Mouse (Mus musculus) midbrain, embryonic 11.5 days (tissue): ENCODE data around the gene Cabp2. TPM values are rescaled to one million over a fixed set of nuclear protein-coding genes. Genes with fewer than 3 reads are reported as not detected.

Experiments used
- ATAC-seq: fragments of 200-750 bp; cut with Nextera tagmentation; 2 replicates; pipeline ENCODE4 v1.8.0; 2017; ENCODE audit warnings: moderate TSS enrichment, moderate library complexity; ENCODE audit not compliant: low FRiP score
- DNase-seq: peaks from one replicate; pipeline ENCODE4 v3.0.0; 2015; ENCODE audit warnings: low spot score; ENCODE audit errors: missing footprints
- H3K27ac ChIP-seq: fragments of 300-500 bp; sonication (generic); 2 replicates; pipeline ENCODE4 v1.5.1; 2014; ENCODE audit warnings: low read depth, low read length
- H3K27me3 ChIP-seq: fragments of 300-500 bp; sonication (generic); 2 replicates; pipeline ENCODE4 v1.6.1; 2014; ENCODE audit warnings: mild to moderate bottlenecking, low read length, moderate library complexity, mixed read lengths; ENCODE audit not compliant: control insufficient read depth, insufficient read depth
- H3K36me3 ChIP-seq: fragments of 300-500 bp; sonication (generic); 2 replicates; pipeline ENCODE4 v1.6.1; 2014; ENCODE audit warnings: mild to moderate bottlenecking, low read length, moderate library complexity, mixed read lengths; ENCODE audit not compliant: control insufficient read depth, insufficient read depth
- H3K4me1 ChIP-seq: fragments of 300-500 bp; sonication (generic); 2 replicates; pipeline ENCODE4 v1.6.1; 2014; ENCODE audit warnings: low read length; ENCODE audit not compliant: control insufficient read depth, insufficient read depth
- H3K4me2 ChIP-seq: fragments of 300-500 bp; sonication (generic); 2 replicates; pipeline ENCODE4 v1.6.1; 2014; ENCODE audit warnings: mild to moderate bottlenecking, moderate library complexity
- H3K4me3 ChIP-seq: fragments of 300-500 bp; sonication (generic); 2 replicates; pipeline ENCODE4 v1.5.1; 2014; ENCODE audit warnings: low read depth, low read length
- H3K9ac ChIP-seq: fragments of 300-500 bp; sonication (generic); 2 replicates; pipeline ENCODE4 v1.6.1; 2014; ENCODE audit warnings: low read length
- H3K9me3 ChIP-seq: fragments of 300-500 bp; sonication (generic); 2 replicates; pipeline ENCODE4 v1.6.1; 2016; ENCODE audit warnings: low read length; ENCODE audit not compliant: control insufficient read depth
- WGBS: fragments of 180-500 bp; shearing (Covaris S2); extraction: QIAGEN DNeasy Blood & Tissue Kit; methylation state at CpG from one replicate; pipeline ENCODE4 v1.1.7; 2014; 5-methylcytosine and 5-hydroxymethylcytosine counted together
- polyA plus RNA-seq: library from polyadenylated mRNA; unstranded; fragments of >200 nt; fragmentation: Nextera tagmentation; extraction: Ambion mirVana; gene quantifications from 2 replicates; pipeline ENCODE4 v1.2.1, GENCODE M21; 2014

Cabp2 gene
- polyA plus RNA-seq, 1 experiment from 2014 or later = not detected

- no peaks in the 10 kb centered on the region for H3K36me3 ChIP-seq
- no peaks in the 10 kb centered on the region for H3K4me1 ChIP-seq
- no peak overlapping the region for H3K9ac ChIP-seq
- no peaks in the 10 kb centered on the region for H3K27me3 ChIP-seq
- WGBS = 85% methylated on average over 8 of the region's 8 CpGs
- no peaks in the 10 kb centered on the region for H3K9me3 ChIP-seq
- no peak overlapping the region for H3K4me2 ChIP-seq
- H3K27ac ChIP-seq = no peak overlapping the region
- ATAC-seq = no peak
- no peak overlapping the region for H3K4me3 ChIP-seq
- peak; percentile 51 for DNase-seq
These were observed 10.6 kb upstream of the Cabp2 start for GRCm38 (mm10) chr19:4070756-4071155.

DNA sequence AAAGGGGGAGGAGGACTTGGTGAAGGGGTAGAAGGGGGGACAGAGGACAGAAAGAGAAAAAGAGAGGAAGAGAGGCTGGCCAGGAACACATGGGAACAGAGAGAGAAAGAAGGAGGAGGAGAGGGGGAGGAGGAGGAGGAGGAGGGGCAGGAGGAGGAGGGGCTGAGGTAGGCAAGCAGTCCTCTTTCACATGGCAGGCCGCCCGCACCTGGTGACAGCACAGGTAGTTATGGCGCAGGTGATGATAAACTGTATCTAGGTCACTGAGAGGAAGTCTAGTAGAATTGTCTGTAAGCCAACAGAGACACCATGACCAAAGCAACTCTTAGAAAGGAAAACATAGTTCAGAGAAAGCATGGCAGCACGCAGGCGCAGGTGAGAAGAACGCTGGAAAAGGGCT is 10.0 kb upstream of the Cabp2 start:
- Histone ChIP-seq H3K36me3 (no peaks in the 10 kb centered on the region), H3K27ac (no peak overlapping the region), H3K4me3 (no peak overlapping the region), H3K9ac (no peak overlapping the region), H3K9me3 (no peaks in the 10 kb centered on the region), H3K27me3 (no peaks in the 10 kb centered on the region), H3K4me2 (no peak overlapping the region), H3K4me1 (no peaks in the 10 kb centered on the region)
- ATAC-seq = no peak
- peak; percentile 12 for DNase-seq
- 94% methylated on average over 6 of the region's 6 CpGs for WGBS

- Histone ChIP-seq H3K4me3 (no peak overlapping the region), H3K27ac (no peak overlapping the region), H3K4me2 (no peak overlapping the region), H3K9ac (no peak overlapping the region), H3K36me3 (no peaks in the 10 kb centered on the region), H3K4me1 (no peaks in the 10 kb centered on the region), H3K27me3 (no peaks in the 10 kb centered on the region), H3K9me3 (no peaks in the 10 kb centered on the region)
- WGBS = 79% methylated on average over 6 of the region's 6 CpGs
- peak; percentile 39 for DNase-seq
- ATAC-seq = no peak
These were observed 8.5 kb upstream of the Cabp2 start for GRCm38 (mm10) chr19:4072706-4073424.

DNA sequence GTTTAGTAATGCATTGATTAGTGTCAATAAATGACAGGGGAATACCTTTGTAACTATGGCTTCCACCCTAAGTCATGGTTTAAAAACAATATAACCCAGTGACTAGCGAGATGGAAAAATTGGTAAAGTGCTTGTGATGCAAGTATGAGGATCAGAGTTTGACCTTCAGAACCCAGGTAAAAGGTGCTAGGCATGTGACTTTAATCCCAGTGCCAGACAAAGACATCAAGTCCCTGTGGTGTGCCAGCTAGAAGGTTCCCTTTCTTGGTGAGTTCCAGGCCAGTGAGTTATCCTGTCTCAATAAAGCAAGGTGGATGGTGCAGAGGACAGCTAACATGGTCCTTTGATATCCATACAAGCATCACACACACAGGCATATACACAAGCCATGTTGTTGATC is 5.8 kb upstream of the Cabp2 start:
- no peaks in the 10 kb centered on the region for H3K9me3 ChIP-seq
- H3K4me3 ChIP-seq = no peak overlapping the region
- H3K27ac ChIP-seq = no peak overlapping the region
- H3K4me1 ChIP-seq = no peaks in the 10 kb centered on the region
- DNase-seq (no peak), ATAC-seq (no peak)
- no peak overlapping the region for H3K9ac ChIP-seq
- WGBS = 90% methylated on average over 1 of the region's 1 CpGs
- H3K4me2 ChIP-seq = no peak overlapping the region
- H3K27me3 ChIP-seq = no peaks in the 10 kb centered on the region
- no peaks in the 10 kb centered on the region for H3K36me3 ChIP-seq

DNA sequence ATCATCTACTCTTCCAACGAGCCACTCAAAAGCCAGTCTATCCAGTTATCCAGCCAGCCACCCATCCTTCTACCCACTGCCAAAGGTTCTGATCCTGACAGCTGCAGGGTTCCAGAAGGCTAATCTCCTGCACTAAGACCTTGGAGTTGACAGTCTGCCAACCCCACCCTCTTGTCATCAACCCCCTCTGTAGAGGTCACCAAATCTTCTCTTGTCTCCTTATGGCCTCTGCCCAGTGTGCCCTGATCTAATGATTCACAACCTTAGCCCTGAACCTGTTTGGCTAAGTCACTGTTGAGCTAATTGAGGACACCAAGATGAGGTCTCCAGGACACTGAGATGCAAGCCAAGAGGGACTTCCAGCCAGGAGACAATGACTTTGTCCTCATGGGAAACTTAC is 1.8 kb upstream of the Cabp2 start:
- Histone ChIP-seq H3K27me3 (no peaks in the 10 kb centered on the region), H3K9ac (no peak overlapping the region), H3K4me3 (no peak overlapping the region), H3K4me2 (no peak overlapping the region), H3K9me3 (no peaks in the 10 kb centered on the region), H3K36me3 (no peaks in the 10 kb centered on the region), H3K4me1 (no peaks in the 10 kb centered on the region), H3K27ac (no peak overlapping the region)
- WGBS = 82% methylated on average over 1 of the region's 1 CpGs
- DNase-seq = no peak
- no peak for ATAC-seq

DNA sequence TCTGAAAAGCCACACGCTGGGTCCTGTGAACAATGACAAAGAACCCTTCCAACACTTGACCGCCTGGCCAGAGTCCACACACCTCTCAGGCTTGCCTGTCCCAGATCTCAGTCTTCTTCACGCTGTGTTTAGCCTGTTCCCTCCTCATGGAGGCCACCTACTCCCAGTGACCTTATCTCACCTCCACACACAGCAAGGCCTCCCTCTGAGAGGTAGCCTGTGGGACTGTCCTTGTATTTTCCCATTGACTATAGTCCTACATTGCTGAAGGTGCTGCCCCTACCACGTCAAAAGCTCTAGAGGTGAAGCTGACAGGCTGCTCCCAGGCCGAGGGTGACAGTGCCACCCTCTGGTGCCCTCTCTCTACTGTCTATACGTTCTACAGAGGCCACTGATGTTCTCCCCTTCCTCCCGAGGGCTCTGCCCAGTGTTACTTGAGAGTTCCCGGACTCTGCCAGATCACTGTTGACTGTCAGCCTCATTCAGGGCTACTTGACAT is 818 bp upstream of the Cabp2 start:
- Histone ChIP-seq H3K36me3 (no peaks in the 10 kb centered on the region), H3K9me3 (no peaks in the 10 kb centered on the region), H3K9ac (no peak overlapping the region), H3K27ac (no peak overlapping the region), H3K4me3 (no peak overlapping the region), H3K27me3 (no peaks in the 10 kb centered on the region), H3K4me1 (no peaks in the 10 kb centered on the region), H3K4me2 (no peak overlapping the region)
- 68% methylated on average over 8 of the region's 8 CpGs for WGBS
- ATAC-seq = no peak
- peak; percentile 72 for DNase-seq

DNA sequence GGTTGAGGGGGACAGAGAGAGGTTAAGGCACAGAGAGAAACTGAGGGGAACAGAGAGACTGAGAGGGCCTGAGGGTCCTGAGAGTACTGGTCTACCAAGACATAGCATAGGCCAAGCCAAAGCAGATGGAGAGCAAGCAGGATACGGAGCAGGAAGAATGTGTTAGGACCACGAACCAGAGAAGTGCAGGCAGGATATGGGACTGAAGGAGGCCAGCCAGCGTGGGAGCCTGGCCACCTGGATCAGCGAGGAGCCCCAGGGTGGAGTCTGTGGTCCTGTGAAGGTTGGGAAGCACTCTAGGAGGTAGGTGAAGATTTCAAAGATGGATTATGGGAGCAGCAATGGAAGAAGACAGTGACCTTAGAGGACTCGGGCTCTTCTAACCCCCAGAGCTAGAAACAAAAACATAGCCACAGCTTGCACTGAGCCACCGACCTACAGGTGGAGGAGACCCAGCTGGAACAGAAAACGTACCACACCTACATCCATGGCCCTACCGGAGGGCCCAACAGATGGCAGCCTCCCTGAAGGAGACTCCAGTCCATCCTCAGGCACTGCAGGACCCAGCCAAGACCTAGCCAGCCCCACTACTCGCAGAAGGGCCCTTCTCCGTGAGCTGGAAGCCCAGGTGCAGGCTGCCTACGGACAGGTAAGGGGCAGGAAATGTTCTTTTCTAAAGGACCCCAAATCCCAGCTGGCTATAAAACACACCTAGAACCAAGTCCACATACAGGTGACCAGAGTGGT is 1.0 kb downstream of the Cabp2 start:
- WGBS = 85% methylated on average over 11 of the region's 11 CpGs

GRCm38 (mm10) chr19:4083316-4083715 is 1.9 kb downstream of the Cabp2 start:
- Histone ChIP-seq H3K4me2 (no peak overlapping the region), H3K27ac (no peak overlapping the region), H3K4me1 (no peaks in the 10 kb centered on the region), H3K9me3 (no peaks in the 10 kb centered on the region), H3K4me3 (no peak overlapping the region), H3K27me3 (no peaks in the 10 kb centered on the region), H3K36me3 (no peaks in the 10 kb centered on the region), H3K9ac (no peak overlapping the region)
- 72% methylated on average over 7 of the region's 7 CpGs for WGBS
- ATAC-seq (no peak), DNase-seq (no peak)

More for the DNA sequence above, 1.0 kb downstream of the Cabp2 start:
- no peak overlapping the region for H3K4me2 ChIP-seq
- no peak overlapping the region for H3K4me3 ChIP-seq
- H3K9ac ChIP-seq = no peak overlapping the region
- H3K27me3 ChIP-seq = no peaks in the 10 kb centered on the region
- H3K9me3 ChIP-seq = no peaks in the 10 kb centered on the region
- ATAC-seq (no peak), DNase-seq (no peak)
- no peaks in the 10 kb centered on the region for H3K36me3 ChIP-seq
- H3K4me1 ChIP-seq = no peaks in the 10 kb centered on the region
- no peak overlapping the region for H3K27ac ChIP-seq

- no peaks in the 10 kb centered on the region for H3K27me3 ChIP-seq
- no peak overlapping the region for H3K4me3 ChIP-seq
- H3K36me3 ChIP-seq = no peaks in the 10 kb centered on the region
- no peaks in the 10 kb centered on the region for H3K9me3 ChIP-seq
- H3K4me2 ChIP-seq = no peak overlapping the region
- ATAC-seq (no peak), DNase-seq (no peak)
- no peak overlapping the region for H3K9ac ChIP-seq
- H3K27ac ChIP-seq = no peak overlapping the region
- no peaks in the 10 kb centered on the region for H3K4me1 ChIP-seq
- 40% methylated on average over 8 of the region's 8 CpGs for whole genome bisulfite sequencing
These were observed 2.4 kb downstream of the Cabp2 start for GRCm38 (mm10) chr19:4083826-4084225.
